Mouse (Mus musculus) stomach, embryonic 16.5 days (tissue): ENCODE results near the gene Phb2. TPM values are rescaled to one million over a fixed set of nuclear protein-coding genes. Genes with fewer than 3 reads are reported as not detected.
"Not testable (repeated sequence)": the region's sequence is repeated elsewhere in the genome, so short reads cannot be mapped to it uniquely, and the experiment has no call there.

ENCODE experiments used
- ATAC-seq: fragments of 200-750 bp; cut with Nextera tagmentation; 2 replicates; pipeline ENCODE4 v1.8.0; 2017; ENCODE audit warnings: moderate number of reproducible peaks, moderate TSS enrichment; ENCODE audit not compliant: insufficient read depth, low FRiP score
- H3K27ac ChIP-seq: fragments of 300-500 bp; sonication (generic); 2 replicates; pipeline ENCODE4 v1.5.1; 2014; ENCODE audit warnings: low read length
- H3K27me3 ChIP-seq: fragments of 300-500 bp; sonication (generic); 2 replicates; pipeline ENCODE4 v1.6.1; 2014; ENCODE audit warnings: low read length, control low read depth, mixed read lengths; ENCODE audit not compliant: control insufficient read depth, insufficient read depth
- H3K36me3 ChIP-seq: fragments of 300-500 bp; sonication (generic); 2 replicates; pipeline ENCODE4 v1.6.1; 2014; ENCODE audit warnings: low read length; ENCODE audit not compliant: control insufficient read depth, insufficient read depth
- H3K4me1 ChIP-seq: fragments of 300-500 bp; sonication (generic); 2 replicates; pipeline ENCODE4 v1.6.1; 2014; ENCODE audit warnings: low read length, control low read depth, mixed read lengths; ENCODE audit not compliant: control insufficient read depth, insufficient read depth
- H3K4me2 ChIP-seq: fragments of 300-500 bp; sonication (generic); 2 replicates; pipeline ENCODE4 v1.6.1; 2014; ENCODE audit warnings: low read depth, low read length, mixed read lengths
- H3K4me3 ChIP-seq: fragments of 300-500 bp; sonication (generic); replicated peaks from 2 replicates; pipeline ENCODE4 v1.5.1; 2014; ENCODE audit warnings: mild to moderate bottlenecking, low read length
- H3K9ac ChIP-seq: fragments of 300-500 bp; sonication (generic); 2 replicates; pipeline ENCODE4 v1.6.1; 2014; ENCODE audit warnings: low read length
- H3K9me3 ChIP-seq: fragments of 300-500 bp; sonication (generic); replicated peaks from 2 replicates; pipeline ENCODE4 v1.6.1; 2016; ENCODE audit warnings: low read length, control low read depth; ENCODE audit not compliant: control insufficient read depth
- WGBS: fragments of 180-500 bp; shearing (Covaris S2); extraction: QIAGEN DNeasy Blood & Tissue Kit; methylation state at CpG from one replicate; pipeline ENCODE4 v1.1.7; 2014; 5-methylcytosine and 5-hydroxymethylcytosine counted together
- polyA plus RNA-seq: library from polyadenylated mRNA; unstranded; fragments of >200 nt; fragmentation: Nextera tagmentation; extraction: Ambion mirVana; gene quantifications from 2 replicates; pipeline ENCODE4 v1.2.1, GENCODE M21; 2015

The Phb2 gene
- polyA plus RNA-seq, 1 experiment from 2014 or later: 303 TPM

- Histone ChIP-seq H3K4me2 (no peak overlapping the region), H3K9me3 (no peaks in the 10 kb centered on the region), H3K27ac (no peak overlapping the region), H3K36me3 (0 out of 2 replicates have a peak, but pooled peaks cover 4% of the 10 kb centered on the region), H3K27me3 (no peaks in the 10 kb centered on the region), H3K9ac (no peak overlapping the region), H3K4me3 (no peak overlapping the region), H3K4me1 (peaks cover 4% of the 10 kb centered on the region; the same call in 1 of the 2 replicates)
- 93% methylated on average over 9 of the region's 9 CpGs for WGBS
- no peak for ATAC-seq
Observed at GRCm38 (mm10) chr6:124673619-124674018, 38.5 kb upstream of the Phb2 start.

GRCm38 (mm10) chr6:124674591-124674990 lies 37.5 kb upstream of the Phb2 start:
- Histone ChIP-seq H3K27ac (no peak overlapping the region), H3K9me3 (no peaks in the 10 kb centered on the region), H3K36me3 (0 out of 2 replicates have a peak, but pooled peaks cover 4% of the 10 kb centered on the region), H3K9ac (no peak overlapping the region), H3K4me1 (peaks cover 7% of the 10 kb centered on the region; the same call in 1 of the 2 replicates), H3K4me2 (no peak overlapping the region), H3K27me3 (no peaks in the 10 kb centered on the region), H3K4me3 (no peak overlapping the region)
- no peak for ATAC-seq
- 93% methylated on average over 7 of the region's 7 CpGs for WGBS

DNA sequence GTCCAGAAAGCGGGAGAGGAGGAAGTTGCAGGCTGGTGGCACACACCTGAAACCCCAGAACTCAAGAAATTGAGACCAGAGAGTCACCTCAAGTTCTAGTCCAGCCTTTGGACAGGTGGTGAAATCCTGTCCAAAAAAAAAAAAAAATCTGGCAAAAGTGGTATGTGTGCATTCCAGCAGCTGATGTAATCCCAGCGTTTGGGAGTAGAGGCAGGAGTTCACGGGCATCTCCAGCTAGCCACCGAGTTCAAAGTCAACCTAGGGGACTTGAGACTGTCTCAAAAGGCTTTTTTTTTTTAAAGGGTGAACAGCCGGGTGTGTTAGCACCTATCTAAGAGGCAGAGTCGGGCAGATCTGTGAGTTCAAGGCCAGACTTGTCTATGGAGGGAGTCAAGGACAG lies 36.0 kb upstream of the Phb2 start:
- no peak overlapping the region for H3K9ac ChIP-seq
- H3K4me2 ChIP-seq: no peak overlapping the region
- peaks cover 7% of the 10 kb centered on the region; the same call in 1 of the 2 replicates for H3K4me1 ChIP-seq
- H3K36me3 ChIP-seq: 0 out of 2 replicates have a peak, but pooled peaks cover 4% of the 10 kb centered on the region
- WGBS: 82% methylated on average over 6 of the region's 6 CpGs
- no peak overlapping the region for H3K27ac ChIP-seq
- no peak for ATAC-seq
- no peak overlapping the region for H3K4me3 ChIP-seq
- H3K9me3 ChIP-seq: no peaks in the 10 kb centered on the region
- H3K27me3 ChIP-seq: no peaks in the 10 kb centered on the region

GRCm38 (mm10) chr6:124678769-124679168 lies 33.4 kb upstream of the Phb2 start:
- H3K27me3 ChIP-seq: no peaks in the 10 kb centered on the region
- H3K9ac ChIP-seq: no peak overlapping the region
- H3K4me3 ChIP-seq: no peak overlapping the region
- peak; percentile 58; the same call in 1 of the 2 replicates for ATAC-seq
- no peak overlapping the region for H3K4me2 ChIP-seq
- H3K36me3 ChIP-seq: 0 out of 2 replicates have a peak, but pooled peaks cover 4% of the 10 kb centered on the region
- 90% methylated on average over 7 of the region's 7 CpGs for WGBS
- H3K9me3 ChIP-seq: no peaks in the 10 kb centered on the region
- H3K27ac ChIP-seq: no peak overlapping the region
- peaks cover 15% of the 10 kb centered on the region for H3K4me1 ChIP-seq

GRCm38 (mm10) chr6:124679486-124679885 lies 32.6 kb upstream of the Phb2 start:
- 86% methylated on average over 3 of the region's 3 CpGs for WGBS
- no peak for ATAC-seq
- H3K27ac ChIP-seq: no peak overlapping the region
- no peaks in the 10 kb centered on the region for H3K27me3 ChIP-seq
- H3K9ac ChIP-seq: no peak overlapping the region
- peaks cover 20% of the 10 kb centered on the region for H3K4me1 ChIP-seq
- H3K9me3 ChIP-seq: no peaks in the 10 kb centered on the region
- no peak overlapping the region for H3K4me2 ChIP-seq
- no peak overlapping the region for H3K4me3 ChIP-seq
- H3K36me3 ChIP-seq: no peaks in the 10 kb centered on the region

- ATAC-seq, H3K36me3 ChIP-seq, H3K27ac ChIP-seq, H3K27me3 ChIP-seq, H3K4me3 ChIP-seq, H3K9me3 ChIP-seq, H3K9ac ChIP-seq, H3K4me2 ChIP-seq: not testable (repeated sequence)
- peaks cover 20% of the 10 kb centered on the region for H3K4me1 ChIP-seq
- WGBS: 59% methylated on average over 6 of the region's 6 CpGs
Observed at GRCm38 (mm10) chr6:124682291-124682690, 29.8 kb upstream of the Phb2 start.

GRCm38 (mm10) chr6:124683591-124684417 lies 28.3 kb upstream of the Phb2 start:
- peak overlapping the region; percentile 53 for H3K27ac ChIP-seq
- H3K36me3 ChIP-seq: no peaks in the 10 kb centered on the region
- H3K9me3 ChIP-seq: no peaks in the 10 kb centered on the region
- H3K4me1 ChIP-seq: peaks cover 19% of the 10 kb centered on the region
- no peak overlapping the region for H3K4me3 ChIP-seq
- H3K27me3 ChIP-seq: no peaks in the 10 kb centered on the region
- no peak overlapping the region for H3K9ac ChIP-seq
- no peak overlapping the region for H3K4me2 ChIP-seq
- WGBS: 70% methylated on average over 14 of the region's 14 CpGs
- ATAC-seq: peak; percentile 80

GRCm38 (mm10) chr6:124685606-124686386 lies 26.3 kb upstream of the Phb2 start:
- Histone ChIP-seq H3K9me3 (no peaks in the 10 kb centered on the region), H3K27ac (peak overlapping the region; percentile 19; the same call in 1 of the 2 replicates), H3K27me3 (no peaks in the 10 kb centered on the region), H3K9ac (no peak overlapping the region), H3K4me1 (peaks cover 18% of the 10 kb centered on the region), H3K4me2 (no peak overlapping the region), H3K36me3 (no peaks in the 10 kb centered on the region), H3K4me3 (no peak overlapping the region)
- 0 out of 2 replicates have a peak, but pooled peaks have one; percentile 56 for ATAC-seq
- WGBS: 81% methylated on average over 12 of the region's 12 CpGs

- not testable (repeated sequence) for H3K9ac ChIP-seq, ATAC-seq, H3K36me3 ChIP-seq, H3K4me3 ChIP-seq, H3K4me2 ChIP-seq, H3K27me3 ChIP-seq, H3K9me3 ChIP-seq
- peaks cover 18% of the 10 kb centered on the region for H3K4me1 ChIP-seq
- H3K27ac ChIP-seq: peak overlapping the region; percentile 19; the same call in 1 of the 2 replicates
- WGBS: 68% methylated on average over 1 of the region's 1 CpGs
Observed at GRCm38 (mm10) chr6:124686644-124687043, 25.5 kb upstream of the Phb2 start.
